ENCODE assay signal across 9 mouse cellular contexts in the genomic region with DNA sequence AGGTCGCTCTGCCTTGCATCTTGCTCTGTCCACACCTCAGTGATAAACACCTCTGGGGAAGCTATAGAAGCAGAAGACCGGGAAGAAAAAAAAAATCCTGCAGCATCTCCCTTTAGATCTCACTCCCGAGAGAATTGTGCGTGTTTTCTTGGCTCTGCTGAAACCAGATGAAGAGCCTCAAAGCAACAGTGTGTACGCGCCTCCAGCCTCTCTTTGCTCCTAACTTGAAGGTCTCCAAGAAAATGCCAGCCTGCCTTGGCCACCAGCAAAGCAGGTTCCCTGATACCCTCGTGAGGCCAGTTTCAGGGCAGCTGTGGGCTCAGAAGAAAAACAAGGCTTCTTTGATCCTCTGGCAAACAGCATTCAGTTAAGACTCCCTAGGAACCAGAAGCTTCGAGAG.
DNase-seq lines count a peak whose midpoint lies in the region; ATAC-seq lines count a peak whose summit lies in the region.
"Had no signal": no experiment of that assay in that cellular context is flagged by ENCODE, and none has a peak within 500 bp of the region (broad histone marks: within the 10 kb centered on the region; RNA-seq: fewer than 3 reads in every experiment).

No protein-coding gene starts in this region.

- DNase-seq in embryo, embryonic 10 days (ENCODE audit: low spot score): peak; percentile 20
- DNase-seq in embryo, embryonic 10.5 days (ENCODE audit: low spot score): no peak
- DNase-seq in lung, postnatal 10 days: no peak
- no peak for DNase-seq in limb, embryonic 10.5 days (ENCODE audit: low spot score)
- DNase-seq in ovary, postnatal 10 days (ENCODE audit: low spot score): no peak
- DNase-seq in thymus, postnatal 4 days: no peak

- peaks cover 14% of the 10 kb centered on the region for H3K4me1 ChIP-seq in lung, embryonic 16.5 days (replicated peaks; ENCODE audit: control insufficient read depth, insufficient read depth, low read length)
- H3K4me1 ChIP-seq in limb, embryonic 10.5 days: peaks cover 27% of the 10 kb centered on the region
- peaks cover 16% of the 10 kb centered on the region for H3K4me1 ChIP-seq in stomach, embryonic 16.5 days (ENCODE audit: control insufficient read depth, insufficient read depth, low read length)

- no peaks in the 10 kb centered on the region for H3K9me3 ChIP-seq in lung, embryonic 16.5 days (ENCODE audit: control insufficient read depth, low read length)
- H3K9me3 ChIP-seq in limb, embryonic 10.5 days (replicated peaks): no peaks in the 10 kb centered on the region
- no peaks in the 10 kb centered on the region for H3K9me3 ChIP-seq in stomach, embryonic 16.5 days (replicated peaks; ENCODE audit: control insufficient read depth, low read length)

- H3K36me3 ChIP-seq in lung, embryonic 16.5 days (ENCODE audit: control insufficient read depth, insufficient read depth, low read length): no peaks in the 10 kb centered on the region
- no peaks in the 10 kb centered on the region for H3K36me3 ChIP-seq in limb, embryonic 10.5 days
- no peaks in the 10 kb centered on the region for H3K36me3 ChIP-seq in stomach, embryonic 16.5 days (ENCODE audit: control insufficient read depth, insufficient read depth, low read length)

- no peak for ATAC-seq in lung, embryonic 16.5 days (ENCODE audit: low read depth)
- ATAC-seq in stomach, embryonic 16.5 days (ENCODE audit: insufficient read depth, low FRiP score): no peak
- ATAC-seq: activated CD4-positive, CD25-positive, alpha-beta regulatory T cell, adult 4 months had no signal

- H3K27me3 ChIP-seq in lung, embryonic 16.5 days (ENCODE audit: control insufficient read depth, insufficient read depth, low read depth, low read length): no peaks in the 10 kb centered on the region
- H3K27me3 ChIP-seq in limb, embryonic 10.5 days (ENCODE audit: low read depth, poor library complexity, severe bottlenecking): peaks cover 38% of the 10 kb centered on the region
- H3K27me3 ChIP-seq in stomach, embryonic 16.5 days (ENCODE audit: control insufficient read depth, insufficient read depth, low read length): peaks cover 3% of the 10 kb centered on the region; the same call in 1 of the 2 replicates

- no peak overlapping the region for H3K9ac ChIP-seq in lung, embryonic 16.5 days (ENCODE audit: low read length)
- H3K9ac ChIP-seq in stomach, embryonic 16.5 days (ENCODE audit: low read length): no peak overlapping the region

- peak overlapping the region; percentile 97; the same call in 1 of the 2 replicates for H3K4me2 ChIP-seq in lung, embryonic 16.5 days (ENCODE audit: low read depth, low read length)
- 0 out of 2 replicates have a peak overlapping the region, but pooled peaks have one; percentile 95 for H3K4me2 ChIP-seq in stomach, embryonic 16.5 days (ENCODE audit: low read depth, low read length)

- no peak overlapping the region for H3K27ac ChIP-seq in lung, embryonic 16.5 days (ENCODE audit: low read length)
- H3K27ac ChIP-seq in limb, embryonic 10.5 days: no peak overlapping the region
- no peak overlapping the region for H3K27ac ChIP-seq in stomach, embryonic 16.5 days (ENCODE audit: low read length)

- H3K4me3 ChIP-seq in lung, embryonic 16.5 days (ENCODE audit: low read length): no peak overlapping the region
- H3K4me3 ChIP-seq in limb, embryonic 10.5 days: peak overlapping the region; percentile 63
- H3K4me3 ChIP-seq in stomach, embryonic 16.5 days (replicated peaks; ENCODE audit: low read length): no peak overlapping the region

- WGBS in lung, embryonic 16.5 days: 22% methylated on average over 8 of the region's 8 CpGs
- 17% methylated on average over 8 of the region's 8 CpGs for WGBS in limb, embryonic 10.5 days
- WGBS in stomach, embryonic 16.5 days: 28% methylated on average over 8 of the region's 8 CpGs
